Mouse (Mus musculus) bone marrow, adult 2 months (tissue): ENCODE data around the gene Kcnmb1.

ENCODE experiments used
- CTCF ChIP-seq: fragments of 200-500 bp; IDR thresholded peaks from 2 replicates; pipeline ENCODE4 v1.5.1; 2011; ENCODE audit warnings: low read length, control low read depth; ENCODE audit not compliant: control insufficient read depth, insufficient read depth
- POLR2A ChIP-seq: fragments of 200-500 bp; IDR thresholded peaks from 2 replicates; pipeline ENCODE4 v1.6.1; 2011; ENCODE audit warnings: low read depth, mild to moderate bottlenecking, control low read depth, low read length, borderline replicate concordance; ENCODE audit not compliant: control insufficient read depth

GRCm38 (mm10) chr11:33932386-33933111, 30.3 kb upstream of the Kcnmb1 start:
- TF ChIP-seq CTCF (no peak), POLR2A (no peak)
